Mouse (Mus musculus) small intestine, adult 2 months (tissue): ENCODE data around the gene Kirrel3.

Experiments
- CTCF ChIP-seq: fragments of 200-500 bp; IDR thresholded peaks from 2 replicates; pipeline ENCODE4 v1.5.1; 2012; ENCODE audit warnings: low read depth, mild to moderate bottlenecking, control low read depth, inconsistent platforms, low read length, moderate library complexity, mixed read lengths; ENCODE audit not compliant: insufficient replicate concordance, insufficient read length; ENCODE audit errors: extremely low read depth
- POLR2A ChIP-seq: fragments of 200-500 bp; IDR thresholded peaks from 2 replicates; pipeline ENCODE4 v1.6.1; 2012; ENCODE audit warnings: low read depth, mild to moderate bottlenecking, control low read depth, inconsistent platforms, low read length, moderate library complexity

DNA sequence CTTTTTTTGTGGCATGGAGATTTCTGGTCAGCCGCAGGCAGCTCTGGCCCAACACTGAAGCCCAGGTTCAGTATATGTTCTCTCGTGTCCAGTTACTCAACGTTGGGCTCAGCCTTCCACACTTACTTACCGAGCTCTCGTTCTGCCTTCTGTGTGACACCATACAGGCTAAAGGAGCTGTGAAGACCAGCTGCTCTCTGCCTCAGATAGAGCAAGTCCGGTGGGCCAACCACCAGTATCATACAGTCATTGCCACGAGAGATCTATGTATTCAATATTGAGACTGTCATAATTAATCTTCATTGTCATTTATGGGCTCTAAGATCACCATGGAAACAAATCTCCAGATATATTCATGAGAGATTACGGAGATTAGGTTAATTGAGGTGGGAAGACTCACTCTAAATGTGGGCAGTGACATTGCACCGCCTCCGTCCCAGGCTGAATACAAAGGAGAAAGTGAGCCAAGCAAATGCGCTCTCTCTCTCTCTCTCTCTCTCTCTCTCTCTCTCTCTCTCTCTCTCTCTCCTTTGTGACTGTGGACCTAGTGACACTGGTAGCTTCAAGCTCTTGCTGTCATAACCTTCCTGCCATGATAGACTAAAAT, 339.8 kb downstream of the Kirrel3 start:
- TF ChIP-seq CTCF, result no peak
- no peak for TF ChIP-seq POLR2A
